Mouse (Mus musculus) forebrain, embryonic 14.5 days (tissue): Measurements from ENCODE around the gene Mybph. TPM values are rescaled to one million over a fixed set of nuclear protein-coding genes. Genes with fewer than 3 reads are reported as not detected.
A peak's percentile ranks its signal among the peaks of the same experiment; 100 is the strongest.

Experiments used
- ATAC-seq: fragments of 200-750 bp; cut with Nextera tagmentation; 2 replicates; pipeline ENCODE4 v1.8.0; 2017; ENCODE audit warnings: mild to moderate bottlenecking, moderate library complexity
- DNase-seq: peaks from one replicate; pipeline ENCODE4 v3.0.0-alpha.2; 2015; ENCODE audit warnings: low spot score
- H3K27ac ChIP-seq: fragments of 300-500 bp; sonication (generic); 2 replicates; pipeline ENCODE4 v1.5.1; 2014; ENCODE audit warnings: low read depth, mild to moderate bottlenecking, control low read depth, low read length, moderate library complexity
- H3K27me3 ChIP-seq: fragments of 300-500 bp; sonication (generic); replicated peaks from 2 replicates; pipeline ENCODE4 v1.6.1; 2014; ENCODE audit warnings: low read length, control low read depth, mixed read lengths; ENCODE audit not compliant: control insufficient read depth, insufficient read depth
- H3K36me3 ChIP-seq: fragments of 300-500 bp; sonication (generic); 2 replicates; pipeline ENCODE4 v1.6.1; 2014; ENCODE audit warnings: low read length, control low read depth; ENCODE audit not compliant: control insufficient read depth, insufficient read depth
- H3K4me1 ChIP-seq: fragments of 300-500 bp; sonication (generic); 2 replicates; pipeline ENCODE4 v1.6.1; 2014; ENCODE audit warnings: antibody characterized with exemption, low read length, control low read depth; ENCODE audit not compliant: control insufficient read depth, insufficient read depth
- H3K4me2 ChIP-seq: fragments of 300-500 bp; sonication (generic); 2 replicates; pipeline ENCODE4 v1.6.1; 2014; ENCODE audit warnings: mild to moderate bottlenecking, control low read depth, low read length
- H3K4me3 ChIP-seq: fragments of 300-500 bp; sonication (generic); 2 replicates; pipeline ENCODE4 v1.5.1; 2014; ENCODE audit warnings: low read depth, low read length, control low read depth
- H3K9ac ChIP-seq: fragments of 300-500 bp; sonication (generic); 2 replicates; pipeline ENCODE4 v1.6.1; 2014; ENCODE audit warnings: mild to moderate bottlenecking, low read length, control low read depth, moderate library complexity
- H3K9me3 ChIP-seq: fragments of 300-500 bp; sonication (generic); replicated peaks from 2 replicates; pipeline ENCODE4 v1.6.1; 2016; ENCODE audit warnings: low read length, control low read depth, mixed read lengths; ENCODE audit not compliant: control insufficient read depth
- WGBS: fragments of 180-500 bp; shearing (Covaris S2); extraction: QIAGEN DNeasy Blood & Tissue Kit; methylation state at CpG from one replicate; pipeline ENCODE4 v1.1.7; 2014; 5-methylcytosine and 5-hydroxymethylcytosine counted together
- polyA plus RNA-seq: library from polyadenylated mRNA; unstranded; fragments of >200 nt; fragmentation: Nextera tagmentation; extraction: Ambion mirVana; gene quantifications from 2 replicates; pipeline ENCODE4 v1.2.1, GENCODE M21; 2014

Mybph gene
- polyA plus RNA-seq, 1 experiment from 2014 or later = 0.10 TPM

- Histone ChIP-seq H3K4me3 (no peak overlapping the region), H3K9me3 (no peaks in the 10 kb centered on the region), H3K27ac (no peak overlapping the region), H3K27me3 (no peaks in the 10 kb centered on the region), H3K4me2 (no peak overlapping the region), H3K36me3 (no peaks in the 10 kb centered on the region), H3K4me1 (peaks cover 7% of the 10 kb centered on the region), H3K9ac (no peak overlapping the region)
- 4% methylated on average over 2 of the region's 2 CpGs for WGBS
- DNase-seq (no peak), ATAC-seq (no peak)
These were observed 18.4 kb downstream of the Mybph start for GRCm38 (mm10) chr1:134211631-134212030.

- H3K9me3 ChIP-seq = no peaks in the 10 kb centered on the region
- H3K4me3 ChIP-seq = no peak overlapping the region
- no peak overlapping the region for H3K9ac ChIP-seq
- H3K4me2 ChIP-seq = no peak overlapping the region
- H3K27ac ChIP-seq = no peak overlapping the region
- no peaks in the 10 kb centered on the region for H3K27me3 ChIP-seq
- no peaks in the 10 kb centered on the region for H3K36me3 ChIP-seq
- ATAC-seq (no peak), DNase-seq (no peak)
- peaks cover 7% of the 10 kb centered on the region for H3K4me1 ChIP-seq
- WGBS = 81% methylated on average over 6 of the region's 6 CpGs
These were observed 19.1 kb downstream of the Mybph start for GRCm38 (mm10) chr1:134212351-134212750.

GRCm38 (mm10) chr1:134213405-134213804, 20.2 kb downstream of the Mybph start:
- H3K4me1 ChIP-seq = peaks cover 7% of the 10 kb centered on the region
- H3K27ac ChIP-seq = no peak overlapping the region
- no peak for ATAC-seq
- WGBS = 80% methylated on average over 7 of the region's 7 CpGs
- no peak overlapping the region for H3K9ac ChIP-seq
- no peaks in the 10 kb centered on the region for H3K9me3 ChIP-seq
- H3K36me3 ChIP-seq = no peaks in the 10 kb centered on the region
- no peaks in the 10 kb centered on the region for H3K27me3 ChIP-seq
- no peak overlapping the region for H3K4me3 ChIP-seq
- DNase-seq = no peak
- no peak overlapping the region for H3K4me2 ChIP-seq

- H3K4me1 ChIP-seq = peaks cover 7% of the 10 kb centered on the region
- H3K4me2 ChIP-seq = no peak overlapping the region
- DNase-seq = no peak
- no peak overlapping the region for H3K27ac ChIP-seq
- no peak for ATAC-seq
- H3K9me3 ChIP-seq = no peaks in the 10 kb centered on the region
- no peak overlapping the region for H3K9ac ChIP-seq
- H3K27me3 ChIP-seq = no peaks in the 10 kb centered on the region
- no peaks in the 10 kb centered on the region for H3K36me3 ChIP-seq
- no peak overlapping the region for H3K4me3 ChIP-seq
- 69% methylated on average over 7 of the region's 7 CpGs for WGBS
These were observed 21.8 kb downstream of the Mybph start for GRCm38 (mm10) chr1:134215059-134215458.

- Histone ChIP-seq H3K4me3 (no peak overlapping the region), H3K27ac (no peak overlapping the region), H3K4me2 (peak overlapping the region; percentile 26; the same call in 1 of the 2 replicates), H3K27me3 (no peaks in the 10 kb centered on the region), H3K4me1 (peaks cover 7% of the 10 kb centered on the region), H3K9me3 (no peaks in the 10 kb centered on the region), H3K9ac (0 out of 2 replicates have a peak overlapping the region, but pooled peaks have one; percentile 21), H3K36me3 (no peaks in the 10 kb centered on the region)
- 10% methylated on average over 11 of the region's 11 CpGs for WGBS
- peak; percentile 40; the same call in 1 of the 2 replicates for ATAC-seq
- DNase-seq = peak; percentile 39
These were observed 22.7 kb downstream of the Mybph start for GRCm38 (mm10) chr1:134215751-134216628.

GRCm38 (mm10) chr1:134216629-134216971, 23.4 kb downstream of the Mybph start:
- no peaks in the 10 kb centered on the region for H3K9me3 ChIP-seq
- no peak overlapping the region for H3K4me3 ChIP-seq
- H3K9ac ChIP-seq = no peak overlapping the region
- no peak for ATAC-seq
- peaks cover 7% of the 10 kb centered on the region for H3K4me1 ChIP-seq
- no peak for DNase-seq
- no peak overlapping the region for H3K4me2 ChIP-seq
- H3K27me3 ChIP-seq = no peaks in the 10 kb centered on the region
- H3K36me3 ChIP-seq = no peaks in the 10 kb centered on the region
- H3K27ac ChIP-seq = no peak overlapping the region
- WGBS = 83% methylated on average over 2 of the region's 2 CpGs

GRCm38 (mm10) chr1:134217028-134217481, 23.8 kb downstream of the Mybph start:
- Histone ChIP-seq H3K4me3 (no peak overlapping the region), H3K27ac (no peak overlapping the region), H3K27me3 (no peaks in the 10 kb centered on the region), H3K9ac (no peak overlapping the region), H3K4me1 (peaks cover 7% of the 10 kb centered on the region), H3K9me3 (no peaks in the 10 kb centered on the region), H3K36me3 (no peaks in the 10 kb centered on the region), H3K4me2 (no peak overlapping the region)
- DNase-seq = no peak
- WGBS = 72% methylated on average over 12 of the region's 12 CpGs
- ATAC-seq = no peak

- ATAC-seq = no peak
- Histone ChIP-seq H3K4me3 (no peak overlapping the region), H3K4me1 (peaks cover 7% of the 10 kb centered on the region), H3K36me3 (no peaks in the 10 kb centered on the region), H3K9ac (no peak overlapping the region), H3K9me3 (no peaks in the 10 kb centered on the region), H3K27ac (no peak overlapping the region), H3K4me2 (no peak overlapping the region), H3K27me3 (no peaks in the 10 kb centered on the region)
- WGBS = 64% methylated on average over 3 of the region's 3 CpGs
- no peak for DNase-seq
These were observed 24.7 kb downstream of the Mybph start for GRCm38 (mm10) chr1:134217942-134218341.

- Histone ChIP-seq H3K27ac (no peak overlapping the region), H3K27me3 (no peaks in the 10 kb centered on the region), H3K36me3 (no peaks in the 10 kb centered on the region), H3K4me3 (no peak overlapping the region), H3K4me2 (no peak overlapping the region), H3K9me3 (no peaks in the 10 kb centered on the region), H3K4me1 (peaks cover 7% of the 10 kb centered on the region), H3K9ac (no peak overlapping the region)
- ATAC-seq (no peak), DNase-seq (no peak)
- WGBS = 62% methylated on average over 5 of the region's 5 CpGs
These were observed 26.4 kb downstream of the Mybph start for GRCm38 (mm10) chr1:134219608-134220007.
